Mouse (Mus musculus) embryonic facial prominence, embryonic 15.5 days (tissue): Measurements from ENCODE around the gene Npnt. TPM values are rescaled to one million over a fixed set of nuclear protein-coding genes. Genes with fewer than 3 reads are reported as not detected.

Experiments used
- ATAC-seq: fragments of 200-750 bp; cut with Nextera tagmentation; 2 replicates; pipeline ENCODE4 v1.8.0; 2017; ENCODE audit warnings: low read depth, moderate TSS enrichment; ENCODE audit not compliant: insufficient number of reproducible peaks, low FRiP score, low TSS enrichment
- H3K27ac ChIP-seq: fragments of 300-500 bp; sonication (generic); replicated peaks from 2 replicates; pipeline ENCODE4 v1.5.1; 2015; ENCODE audit warnings: mild to moderate bottlenecking, inconsistent platforms
- H3K27me3 ChIP-seq: fragments of 300-500 bp; sonication (generic); 2 replicates; pipeline ENCODE4 v1.6.1; 2015; ENCODE audit warnings: inconsistent platforms
- H3K36me3 ChIP-seq: fragments of 300-500 bp; sonication (generic); 2 replicates; pipeline ENCODE4 v1.6.1; 2015; ENCODE audit warnings: mild to moderate bottlenecking, inconsistent platforms
- H3K4me1 ChIP-seq: fragments of 300-500 bp; sonication (generic); 2 replicates; pipeline ENCODE4 v1.6.1; 2015; ENCODE audit warnings: inconsistent platforms
- H3K4me2 ChIP-seq: fragments of 300-500 bp; sonication (generic); replicated peaks from 2 replicates; pipeline ENCODE4 v1.6.1; 2015; ENCODE audit warnings: mild to moderate bottlenecking, inconsistent platforms
- H3K4me3 ChIP-seq: fragments of 300-500 bp; sonication (generic); replicated peaks from 2 replicates; pipeline ENCODE4 v1.5.1; 2015; ENCODE audit warnings: mild to moderate bottlenecking, inconsistent platforms
- H3K9ac ChIP-seq: fragments of 300-500 bp; sonication (generic); 2 replicates; pipeline ENCODE4 v1.6.1; 2015; ENCODE audit warnings: inconsistent platforms
- H3K9me3 ChIP-seq: fragments of 300-500 bp; sonication (generic); replicated peaks from 2 replicates; pipeline ENCODE4 v1.6.1; 2016; ENCODE audit warnings: inconsistent platforms
- WGBS: fragments of 180-500 bp; shearing (Covaris S2); methylation state at CpG from one replicate; pipeline ENCODE4 v1.1.7; 2015; 5-methylcytosine and 5-hydroxymethylcytosine counted together
- polyA plus RNA-seq: library from polyadenylated mRNA; unstranded; fragments of >200 nt; fragmentation: Nextera tagmentation; extraction: Ambion mirVana; gene quantifications from 2 replicates; pipeline ENCODE4 v1.2.1, GENCODE M21; 2015

The Npnt gene
- polyA plus RNA-seq, 1 experiment from 2014 or later = 86.3 TPM

DNA sequence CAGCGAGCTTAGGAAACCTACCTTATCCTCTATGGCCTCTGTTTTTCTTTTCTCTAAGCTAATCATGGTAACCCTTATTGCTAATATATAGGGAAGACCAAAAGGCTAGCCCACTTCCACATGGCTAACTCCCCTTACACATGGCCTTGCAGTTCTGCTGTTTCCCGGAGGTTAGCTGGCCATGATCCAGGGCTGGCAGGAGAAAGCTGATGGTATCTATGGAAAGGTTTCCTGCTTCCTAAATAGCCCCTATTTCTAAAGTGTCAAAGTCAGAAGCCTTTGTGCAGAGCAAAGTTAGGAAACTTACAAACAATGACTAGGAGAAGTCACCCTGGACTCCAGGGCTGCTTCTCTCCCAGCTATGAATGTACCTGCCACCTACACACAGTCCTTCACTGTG, 81.3 kb downstream of the Npnt start:
- Histone ChIP-seq H3K27ac (0 out of 2 replicates have a peak overlapping the region, but pooled peaks have one; percentile 22), H3K9me3 (no peaks in the 10 kb centered on the region), H3K9ac (no peak overlapping the region), H3K36me3 (no peaks in the 10 kb centered on the region), H3K27me3 (no peaks in the 10 kb centered on the region), H3K4me1 (peaks cover 6% of the 10 kb centered on the region; the same call in 1 of the 2 replicates), H3K4me2 (no peak overlapping the region), H3K4me3 (no peak overlapping the region)
- ATAC-seq = no peak
- WGBS = 68% methylated on average over 2 of the region's 2 CpGs

DNA sequence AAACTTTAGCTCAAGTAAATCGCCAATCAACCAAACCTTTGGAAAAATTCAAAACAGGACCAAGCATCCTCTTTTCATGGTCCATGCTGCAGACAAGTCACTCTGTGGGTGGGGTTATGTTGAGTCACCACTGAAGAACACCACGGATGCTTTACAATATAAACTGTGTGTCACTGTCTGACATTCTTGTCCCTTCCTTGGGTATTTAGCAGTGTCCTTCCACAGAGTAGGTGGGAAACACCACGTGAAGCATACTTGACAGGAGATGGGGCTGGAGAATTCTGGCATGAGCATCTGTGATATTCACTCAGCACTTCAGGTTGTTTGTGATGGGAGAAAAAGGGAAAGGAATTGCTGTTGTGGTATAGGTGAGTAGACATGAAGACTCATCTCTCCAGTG, 83.1 kb downstream of the Npnt start:
- Histone ChIP-seq H3K4me3 (no peak overlapping the region), H3K36me3 (no peaks in the 10 kb centered on the region), H3K27ac (no peak overlapping the region), H3K27me3 (no peaks in the 10 kb centered on the region), H3K9me3 (no peaks in the 10 kb centered on the region), H3K9ac (no peak overlapping the region), H3K4me2 (no peak overlapping the region), H3K4me1 (peaks cover 6% of the 10 kb centered on the region; the same call in 1 of the 2 replicates)
- 75% methylated on average over 3 of the region's 3 CpGs for WGBS
- no peak for ATAC-seq

DNA sequence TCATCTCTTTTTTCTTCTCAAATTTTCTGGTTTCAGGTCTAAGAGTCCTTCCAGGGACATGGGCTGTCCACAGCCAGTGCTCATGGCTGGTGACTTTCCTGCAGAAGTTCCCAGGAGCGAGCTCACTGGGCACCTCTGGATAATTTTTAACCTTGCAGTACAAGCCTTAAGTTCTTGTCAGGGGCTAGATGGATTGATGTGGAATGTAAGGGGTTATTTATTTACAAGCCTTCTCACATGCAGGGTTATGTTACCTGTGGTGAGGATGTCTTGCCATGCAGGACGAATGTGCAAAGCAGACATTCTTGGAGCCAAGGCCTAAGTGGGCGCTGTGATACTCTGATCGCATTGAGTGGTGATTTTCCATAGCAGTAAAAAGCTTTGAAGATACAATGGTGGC, 84.5 kb downstream of the Npnt start:
- H3K27me3 ChIP-seq = no peaks in the 10 kb centered on the region
- H3K9me3 ChIP-seq = no peaks in the 10 kb centered on the region
- peaks cover 7% of the 10 kb centered on the region; the same call in 1 of the 2 replicates for H3K4me1 ChIP-seq
- H3K27ac ChIP-seq = no peak overlapping the region
- no peak overlapping the region for H3K4me2 ChIP-seq
- ATAC-seq = no peak
- WGBS = 85% methylated on average over 4 of the region's 4 CpGs
- no peak overlapping the region for H3K4me3 ChIP-seq
- no peaks in the 10 kb centered on the region for H3K36me3 ChIP-seq
- H3K9ac ChIP-seq = no peak overlapping the region

DNA sequence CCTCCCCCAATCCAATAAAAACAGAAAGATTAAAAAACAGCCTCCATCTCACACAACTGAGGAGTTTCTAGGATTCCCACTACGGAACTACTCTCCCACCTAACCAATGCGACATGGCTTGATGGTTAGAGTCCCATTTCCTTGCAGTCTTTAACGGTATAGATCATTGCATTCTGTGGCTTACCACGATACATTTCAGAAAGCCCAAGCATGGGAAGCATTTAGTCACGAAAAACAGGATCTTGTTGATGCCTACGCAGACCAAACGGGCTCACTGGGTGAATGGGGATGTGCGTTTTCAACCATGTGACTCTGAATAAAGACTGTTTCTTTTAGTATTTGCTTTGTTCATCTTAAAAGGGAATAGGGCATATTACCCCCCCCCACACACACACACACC, 85.1 kb downstream of the Npnt start:
- H3K27me3 ChIP-seq = no peaks in the 10 kb centered on the region
- H3K9me3 ChIP-seq = no peaks in the 10 kb centered on the region
- no peak overlapping the region for H3K4me3 ChIP-seq
- WGBS = 46% methylated on average over 8 of the region's 8 CpGs
- H3K4me2 ChIP-seq = 0 out of 2 replicates have a peak overlapping the region, but pooled peaks have one; percentile 39
- H3K27ac ChIP-seq = 0 out of 2 replicates have a peak overlapping the region, but pooled peaks have one; percentile 17
- H3K9ac ChIP-seq = no peak overlapping the region
- no peaks in the 10 kb centered on the region for H3K36me3 ChIP-seq
- no peak for ATAC-seq
- peaks cover 11% of the 10 kb centered on the region; the same call in 1 of the 2 replicates for H3K4me1 ChIP-seq

DNA sequence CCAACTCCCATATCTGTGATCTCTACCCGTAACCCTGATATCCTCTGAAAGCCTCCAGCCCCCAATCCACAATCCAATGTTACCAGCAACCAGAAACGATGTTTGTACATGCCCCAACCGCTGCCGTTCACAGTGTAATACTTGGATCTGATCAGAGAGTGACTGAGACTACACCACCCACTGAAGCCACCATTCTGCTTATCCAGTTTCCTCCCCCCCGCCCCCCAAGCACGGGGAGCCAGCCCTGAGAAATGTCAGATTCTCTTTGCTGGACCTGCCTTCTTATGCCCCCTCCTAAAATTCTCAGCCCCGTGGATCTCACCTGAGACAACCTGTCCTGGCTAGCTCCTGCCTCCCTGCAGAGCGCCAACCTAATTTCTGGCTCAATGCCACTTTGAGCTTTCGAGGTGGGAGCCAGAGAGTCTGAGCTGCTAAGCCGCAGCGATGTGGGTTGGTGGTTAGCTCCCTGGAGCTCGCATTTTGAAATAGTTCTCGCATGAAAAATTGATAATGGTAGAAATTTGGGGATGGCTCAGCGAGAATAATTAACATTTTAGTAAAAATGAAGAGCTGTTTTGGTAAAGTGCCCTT, 85.7 kb downstream of the Npnt start:
- Histone ChIP-seq H3K27me3 (no peaks in the 10 kb centered on the region), H3K9ac (no peak overlapping the region), H3K36me3 (no peaks in the 10 kb centered on the region), H3K4me2 (peak overlapping the region; percentile 39), H3K4me1 (peaks cover 16% of the 10 kb centered on the region), H3K4me3 (0 out of 2 replicates have a peak overlapping the region, but pooled peaks have one; percentile 7), H3K9me3 (no peaks in the 10 kb centered on the region), H3K27ac (peak overlapping the region; percentile 58; the same call in 1 of the 2 replicates)
- 0 out of 2 replicates have a peak, but pooled peaks have one; percentile 52 for ATAC-seq
- WGBS = 46% methylated on average over 14 of the region's 14 CpGs

DNA sequence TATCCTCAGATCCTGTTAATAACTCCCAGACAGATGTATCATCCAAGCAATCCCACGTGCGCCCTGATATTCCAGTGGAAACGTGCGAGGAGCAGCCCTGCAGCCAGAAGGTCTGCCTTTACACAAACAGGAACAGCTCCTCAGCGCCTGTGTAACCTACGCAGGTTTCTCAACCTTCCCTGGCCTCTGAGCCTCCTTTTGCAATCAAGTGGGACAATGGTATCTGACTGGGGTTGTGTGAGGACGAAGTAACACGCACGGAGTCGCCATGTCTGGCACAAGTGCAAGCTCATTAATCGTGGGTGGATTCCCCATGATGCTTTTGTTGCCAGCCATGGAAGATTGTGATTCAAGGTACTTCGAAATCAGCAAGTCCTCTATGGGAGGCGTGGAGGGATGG, 86.2 kb downstream of the Npnt start:
- no peaks in the 10 kb centered on the region for H3K27me3 ChIP-seq
- no peak for ATAC-seq
- no peak overlapping the region for H3K4me3 ChIP-seq
- H3K36me3 ChIP-seq = no peaks in the 10 kb centered on the region
- 62% methylated on average over 13 of the region's 13 CpGs for WGBS
- no peak overlapping the region for H3K4me2 ChIP-seq
- H3K9ac ChIP-seq = no peak overlapping the region
- H3K27ac ChIP-seq = peak overlapping the region; percentile 58; the same call in 1 of the 2 replicates
- H3K4me1 ChIP-seq = peaks cover 16% of the 10 kb centered on the region
- no peaks in the 10 kb centered on the region for H3K9me3 ChIP-seq

DNA sequence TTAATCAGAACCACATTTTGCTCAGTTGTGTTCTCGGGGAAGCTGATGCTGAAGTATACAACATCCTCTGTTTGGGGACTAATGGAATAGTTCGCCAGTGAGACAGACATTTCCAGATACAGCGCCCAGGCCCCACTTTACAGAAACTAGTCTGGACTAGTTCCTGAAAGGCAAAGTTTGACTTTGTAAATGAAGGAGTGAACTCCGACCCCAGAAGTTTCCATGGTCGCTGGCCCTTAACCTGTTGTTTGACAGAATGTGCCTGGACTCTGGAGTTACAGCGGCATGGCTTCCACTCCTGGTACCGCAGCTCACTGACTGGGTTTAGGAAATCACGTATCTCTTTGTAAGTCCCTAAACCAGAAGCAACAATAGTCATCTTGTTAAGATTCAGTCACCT, 89.3 kb downstream of the Npnt start:
- WGBS = 57% methylated on average over 8 of the region's 8 CpGs
- H3K9me3 ChIP-seq = no peaks in the 10 kb centered on the region
- no peak overlapping the region for H3K4me2 ChIP-seq

DNA sequence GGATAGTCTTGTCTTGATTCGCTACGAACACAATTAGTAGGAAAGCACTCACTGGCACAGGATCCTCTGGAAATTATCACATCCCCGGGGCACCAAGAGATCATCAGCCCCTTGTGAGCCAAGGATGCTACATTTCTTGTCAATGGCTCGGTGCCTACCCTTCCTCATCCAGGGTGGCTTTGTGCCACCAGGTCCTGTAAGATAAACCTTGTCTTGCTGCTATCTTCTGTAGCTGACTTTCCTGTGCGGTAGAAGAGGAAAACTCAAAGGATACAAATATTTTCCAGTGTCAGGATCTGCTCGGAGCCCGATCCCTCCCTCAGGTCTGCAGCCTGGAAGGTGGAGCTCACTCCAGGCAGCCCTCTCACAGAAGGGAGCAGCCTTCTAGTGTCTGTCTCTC, 90.5 kb downstream of the Npnt start:
- Histone ChIP-seq H3K27me3 (no peaks in the 10 kb centered on the region), H3K4me2 (no peak overlapping the region), H3K9me3 (no peaks in the 10 kb centered on the region), H3K27ac (0 out of 2 replicates have a peak overlapping the region, but pooled peaks have one; percentile 17), H3K4me3 (no peak overlapping the region), H3K4me1 (peaks cover 15% of the 10 kb centered on the region), H3K9ac (no peak overlapping the region), H3K36me3 (no peaks in the 10 kb centered on the region)
- 71% methylated on average over 7 of the region's 7 CpGs for WGBS
- ATAC-seq = no peak

More for the DNA sequence above, 89.3 kb downstream of the Npnt start:
- Histone ChIP-seq H3K4me1 (peaks cover 16% of the 10 kb centered on the region), H3K27ac (no peak overlapping the region), H3K36me3 (no peaks in the 10 kb centered on the region), H3K4me3 (no peak overlapping the region), H3K9ac (no peak overlapping the region), H3K27me3 (no peaks in the 10 kb centered on the region)
- ATAC-seq = no peak

DNA sequence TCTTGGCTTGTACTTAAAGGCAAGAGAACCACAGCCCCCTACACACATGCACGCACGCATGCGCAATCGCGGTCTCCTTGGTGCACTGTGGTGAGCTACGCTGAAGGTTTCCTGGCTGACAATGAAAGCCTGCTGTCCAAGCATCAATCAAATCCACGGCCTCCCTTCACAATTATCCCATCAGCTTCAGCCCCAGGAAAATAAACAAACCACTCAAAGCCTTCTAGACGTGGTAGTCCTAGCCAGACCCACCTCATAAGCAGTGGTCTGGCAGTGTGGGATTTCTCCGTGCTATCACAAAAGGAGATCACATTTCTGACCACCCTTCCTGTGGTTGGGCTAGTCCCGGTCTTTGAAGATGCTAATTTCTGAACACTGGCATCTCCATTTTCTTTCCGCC, 91.2 kb downstream of the Npnt start:
- peaks cover 10% of the 10 kb centered on the region for H3K4me1 ChIP-seq
- no peak overlapping the region for H3K4me2 ChIP-seq
- ATAC-seq = peak; percentile 87
- H3K9me3 ChIP-seq = no peaks in the 10 kb centered on the region
- H3K27me3 ChIP-seq = no peaks in the 10 kb centered on the region
- no peak overlapping the region for H3K4me3 ChIP-seq
- H3K9ac ChIP-seq = no peak overlapping the region
- H3K27ac ChIP-seq = 0 out of 2 replicates have a peak overlapping the region, but pooled peaks have one; percentile 39
- H3K36me3 ChIP-seq = no peaks in the 10 kb centered on the region
- WGBS = 55% methylated on average over 11 of the region's 11 CpGs

DNA sequence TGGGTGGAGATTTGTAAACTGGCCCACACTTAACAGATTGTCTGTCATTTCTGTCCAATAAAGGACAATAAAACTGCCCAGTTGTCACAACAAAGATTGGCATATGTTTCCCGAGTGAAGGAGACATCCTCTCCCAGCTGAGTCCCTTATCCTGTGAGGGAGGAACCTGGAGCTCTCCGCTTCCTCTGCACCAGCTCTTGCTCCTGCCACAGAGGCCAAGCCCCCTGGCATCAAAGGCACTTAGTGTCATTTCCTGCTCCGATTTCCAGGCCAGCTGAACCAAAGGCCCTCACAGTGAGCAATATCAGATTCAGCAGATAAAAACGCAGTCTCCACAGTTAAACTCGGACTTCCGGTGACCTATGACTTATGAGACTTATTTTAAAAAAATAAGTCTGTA, 93.4 kb downstream of the Npnt start:
- Histone ChIP-seq H3K9ac (no peak overlapping the region), H3K27me3 (no peaks in the 10 kb centered on the region), H3K9me3 (no peaks in the 10 kb centered on the region), H3K4me3 (no peak overlapping the region), H3K36me3 (no peaks in the 10 kb centered on the region), H3K27ac (no peak overlapping the region), H3K4me2 (no peak overlapping the region), H3K4me1 (peaks cover 16% of the 10 kb centered on the region)
- 38% methylated on average over 6 of the region's 6 CpGs for WGBS
- ATAC-seq = no peak

DNA sequence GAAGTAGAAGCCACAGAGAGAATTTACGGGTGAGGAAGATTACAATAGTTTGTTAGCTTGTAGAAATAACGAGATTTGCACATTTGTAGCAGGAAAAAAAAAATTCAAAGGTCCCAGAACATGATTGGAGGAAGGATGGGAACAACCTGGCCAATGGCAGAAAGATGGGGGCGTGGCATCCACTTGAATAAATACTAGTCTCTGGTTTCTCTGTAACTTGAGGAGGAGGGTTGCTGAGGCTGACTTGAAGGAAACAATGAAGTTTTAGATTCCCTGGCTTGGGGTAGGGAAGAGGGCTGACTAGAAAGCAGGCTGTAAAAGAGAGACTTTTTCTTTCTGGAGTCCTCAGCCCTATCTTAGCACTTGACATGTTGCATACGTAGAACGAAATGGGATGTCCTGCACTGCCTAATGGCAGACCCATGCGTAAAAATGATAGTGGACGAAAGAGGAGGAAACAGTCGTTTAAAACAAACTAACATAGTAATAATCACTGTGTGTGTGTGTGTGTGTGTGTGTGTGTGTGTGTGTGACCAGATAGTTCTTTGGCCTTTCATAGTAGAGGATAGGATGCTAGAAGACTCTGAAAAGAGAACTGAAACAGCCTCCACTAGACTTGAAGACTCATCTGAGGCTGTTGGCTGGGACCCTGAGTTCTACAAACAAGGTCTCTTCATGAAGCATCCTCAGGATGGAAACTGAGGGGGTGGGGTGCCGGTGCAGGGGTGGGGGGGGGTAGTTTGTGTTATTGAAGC, 94.5 kb downstream of the Npnt start:
- Histone ChIP-seq H3K4me3 (no peak overlapping the region), H3K4me2 (no peak overlapping the region), H3K36me3 (no peaks in the 10 kb centered on the region), H3K27ac (0 out of 2 replicates have a peak overlapping the region, but pooled peaks have one; percentile 17), H3K9me3 (no peaks in the 10 kb centered on the region), H3K9ac (no peak overlapping the region), H3K4me1 (peaks cover 16% of the 10 kb centered on the region), H3K27me3 (no peaks in the 10 kb centered on the region)
- no peak for ATAC-seq
- 50% methylated on average over 9 of the region's 9 CpGs for WGBS
